Mouse (Mus musculus): ENCODE results near the gene Arf4.

Gene Arf4

GRCm38 (mm10) chr14:26637851-26638707 is at the start of gene Arf4:
TSS of gene Arf4 (plus strand) at chr14:26638074.
- in situ Hi-C loops (cut with MboI; ENCODE audit: low sequenced_read_pairs) = no loop called here

GRCm38 (mm10) chr14:26591353-26591752 is 46.5 kb upstream of the Arf4 start:
- in situ Hi-C loops (cut with MboI; ENCODE audit: low sequenced_read_pairs) = no loop called here

- in situ Hi-C loops (cut with MboI; ENCODE audit: low sequenced_read_pairs) = no loop called here
Observed at GRCm38 (mm10) chr14:26593281-26593895, 44.5 kb upstream of the Arf4 start.

GRCm38 (mm10) chr14:26595167-26595566 is 42.7 kb upstream of the Arf4 start:
- in situ Hi-C loops (cut with MboI; ENCODE audit: low sequenced_read_pairs) = no loop called here

- in situ Hi-C loops (cut with MboI; ENCODE audit: low sequenced_read_pairs) = no loop called here
Observed at GRCm38 (mm10) chr14:26595695-26596365, 42.0 kb upstream of the Arf4 start.

- in situ Hi-C loops (cut with MboI; ENCODE audit: low sequenced_read_pairs) = no loop called here
Observed at GRCm38 (mm10) chr14:26605354-26605753, 32.5 kb upstream of the Arf4 start.

- in situ Hi-C loops (cut with MboI; ENCODE audit: low sequenced_read_pairs) = no loop called here
Observed at GRCm38 (mm10) chr14:26609674-26610073, 28.2 kb upstream of the Arf4 start.

GRCm38 (mm10) chr14:26610689-26611088 is 27.2 kb upstream of the Arf4 start:
- in situ Hi-C loops (cut with MboI; ENCODE audit: low sequenced_read_pairs) = no loop called here

GRCm38 (mm10) chr14:26625301-26625700 is 12.6 kb upstream of the Arf4 start:
- in situ Hi-C loops (cut with MboI; ENCODE audit: low sequenced_read_pairs) = no loop called here

- in situ Hi-C loops (cut with MboI; ENCODE audit: low sequenced_read_pairs) = no loop called here
Observed at GRCm38 (mm10) chr14:26626605-26627140, 11.2 kb upstream of the Arf4 start.

- in situ Hi-C loops (cut with MboI; ENCODE audit: low sequenced_read_pairs) = no loop called here
Observed at GRCm38 (mm10) chr14:26637025-26637850, 636 bp upstream of the Arf4 start.

- in situ Hi-C loops (cut with MboI; ENCODE audit: low sequenced_read_pairs) = no loop called here
Observed at GRCm38 (mm10) chr14:26638708-26639084, 822 bp downstream of the Arf4 start.

- in situ Hi-C loops (cut with MboI; ENCODE audit: low sequenced_read_pairs) = no loop called here
Observed at GRCm38 (mm10) chr14:26639251-26639650, 1.4 kb downstream of the Arf4 start.

GRCm38 (mm10) chr14:26639961-26640360 is 2.1 kb downstream of the Arf4 start:
- in situ Hi-C loops (cut with MboI; ENCODE audit: low sequenced_read_pairs) = no loop called here

GRCm38 (mm10) chr14:26643006-26643624 is 5.2 kb downstream of the Arf4 start:
- in situ Hi-C loops (cut with MboI; ENCODE audit: low sequenced_read_pairs) = no loop called here

- in situ Hi-C loops (cut with MboI; ENCODE audit: low sequenced_read_pairs) = no loop called here
Observed at GRCm38 (mm10) chr14:26645989-26646650, 8.2 kb downstream of the Arf4 start.

- in situ Hi-C loops (cut with MboI; ENCODE audit: low sequenced_read_pairs) = no loop called here
Observed at GRCm38 (mm10) chr14:26647811-26648210, 9.9 kb downstream of the Arf4 start.

GRCm38 (mm10) chr14:26651901-26652300 is 14.0 kb downstream of the Arf4 start:
- in situ Hi-C loops (cut with MboI; ENCODE audit: low sequenced_read_pairs) = loop anchor here (10.0 kb wide), 1 partner anchor 157 kb away; no protein-coding TSS in a partner anchor

- in situ Hi-C loops (cut with MboI; ENCODE audit: low sequenced_read_pairs) = loop anchor here (10.0 kb wide), 1 partner anchor 163 kb away; no protein-coding TSS in a partner anchor
Observed at GRCm38 (mm10) chr14:26658178-26658577, 20.3 kb downstream of the Arf4 start.
